Mouse (Mus musculus): ENCODE measurements around the gene Dpp6.

DNA sequence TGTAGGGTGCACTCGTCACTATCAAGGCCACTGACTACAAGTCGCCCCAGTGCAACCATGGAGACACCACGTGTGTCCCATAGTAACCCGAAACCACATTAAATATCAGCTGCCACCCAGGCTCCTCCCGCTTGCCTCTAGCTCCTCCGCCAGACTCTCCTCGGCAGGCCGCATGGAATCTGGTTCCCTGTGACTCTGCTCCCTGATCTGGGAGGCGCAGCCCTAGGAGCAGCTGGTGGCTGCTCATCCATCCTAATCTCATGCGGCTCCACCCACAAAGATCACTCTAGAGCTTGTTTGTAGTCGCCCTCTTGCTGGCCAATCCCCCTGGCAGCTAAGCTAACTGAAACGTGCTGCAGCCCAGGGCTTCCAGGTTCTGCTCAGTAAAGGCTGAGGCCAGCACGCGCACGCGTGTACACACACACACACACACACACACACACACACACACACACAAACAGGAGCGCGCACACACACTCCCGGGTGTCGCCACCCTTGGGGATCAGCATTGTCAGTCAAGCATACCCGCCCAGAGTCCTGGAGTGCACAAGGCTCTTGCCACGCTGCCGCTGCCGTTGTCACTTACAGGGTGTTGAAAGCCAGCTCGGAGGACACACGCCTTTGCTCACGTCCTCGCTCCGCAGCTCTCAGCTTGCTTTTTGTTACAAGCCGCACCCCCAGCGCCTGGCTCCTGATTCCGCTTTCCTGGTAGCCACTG, 87.5 kb downstream of the Dpp6 start:
- TF ChIP-seq CTCF (IDR thresholded peaks at IDR 0.05; ENCODE audit: control insufficient read depth, insufficient read depth, insufficient read length) = no peak
- TF ChIP-seq MAX (IDR thresholded peaks at IDR 0.05) = no peak
- no peak for TF ChIP-seq USF1 (IDR thresholded peaks at IDR 0.05; ENCODE audit: low read depth)
- no peak for TF ChIP-seq CEBPB (IDR thresholded peaks at IDR 0.05; ENCODE audit: low read depth)
- no peak for TF ChIP-seq MYOD1 (IDR thresholded peaks at IDR 0.05; ENCODE audit: control insufficient read depth, insufficient read length, low read depth)
- no peak for TF ChIP-seq MYOG (IDR thresholded peaks at IDR 0.05; ENCODE audit: control insufficient read depth, extremely low read depth, insufficient read length)

Data from C2C12 (cell line).